Mouse (Mus musculus) limb, embryonic 13.5 days (tissue): Measurements from ENCODE around the gene Cyp4b1. TPM values are rescaled to one million over a fixed set of nuclear protein-coding genes. Genes with fewer than 3 reads are reported as not detected.
"Not testable (repeated sequence)": the region's sequence is repeated elsewhere in the genome, so short reads cannot be mapped to it uniquely, and the experiment has no call there.

ENCODE experiments used
- ATAC-seq: fragments of 200-750 bp; cut with Nextera tagmentation; 2 replicates; pipeline ENCODE4 v1.8.0; 2017; ENCODE audit warnings: low read depth, moderate number of reproducible peaks, moderate TSS enrichment; ENCODE audit not compliant: low FRiP score
- H3K27ac ChIP-seq: fragments of 300-500 bp; sonication (generic); 2 replicates; pipeline ENCODE4 v1.5.1; 2015; ENCODE audit warnings: inconsistent platforms, mild to moderate bottlenecking, moderate library complexity
- H3K27me3 ChIP-seq: fragments of 300-500 bp; sonication (generic); 2 replicates; pipeline ENCODE4 v1.6.1; 2015; ENCODE audit warnings: mild to moderate bottlenecking, inconsistent platforms
- H3K36me3 ChIP-seq: fragments of 300-500 bp; sonication (generic); 2 replicates; pipeline ENCODE4 v1.6.1; 2015; ENCODE audit warnings: inconsistent platforms, mild to moderate bottlenecking, moderate library complexity
- H3K4me1 ChIP-seq: fragments of 300-500 bp; sonication (generic); 2 replicates; pipeline ENCODE4 v1.6.1; 2015; ENCODE audit warnings: inconsistent platforms
- H3K4me2 ChIP-seq: fragments of 300-500 bp; sonication (generic); replicated peaks from 2 replicates; pipeline ENCODE4 v1.6.1; 2015; ENCODE audit warnings: inconsistent platforms, mild to moderate bottlenecking, moderate library complexity
- H3K4me3 ChIP-seq: fragments of 300-500 bp; sonication (generic); 2 replicates; pipeline ENCODE4 v1.5.1; 2015; ENCODE audit warnings: moderate library complexity, mild to moderate bottlenecking, inconsistent platforms
- H3K9ac ChIP-seq: fragments of 300-500 bp; sonication (generic); 2 replicates; pipeline ENCODE4 v1.6.1; 2015; ENCODE audit warnings: mild to moderate bottlenecking, inconsistent platforms
- H3K9me3 ChIP-seq: fragments of 300-500 bp; sonication (generic); 2 replicates; pipeline ENCODE4 v1.6.1; 2016; ENCODE audit warnings: inconsistent platforms
- WGBS: fragments of 180-500 bp; shearing (Covaris S2); methylation state at CpG from one replicate; pipeline ENCODE4 v1.1.7; 2015; 5-methylcytosine and 5-hydroxymethylcytosine counted together
- polyA plus RNA-seq: library from polyadenylated mRNA; unstranded; fragments of >200 nt; fragmentation: Nextera tagmentation; extraction: Ambion mirVana; gene quantifications from 2 replicates; pipeline ENCODE4 v1.2.1, GENCODE M21; 2015

The Cyp4b1 gene
- polyA plus RNA-seq, 1 experiment from 2014 or later = 0.08 TPM

DNA sequence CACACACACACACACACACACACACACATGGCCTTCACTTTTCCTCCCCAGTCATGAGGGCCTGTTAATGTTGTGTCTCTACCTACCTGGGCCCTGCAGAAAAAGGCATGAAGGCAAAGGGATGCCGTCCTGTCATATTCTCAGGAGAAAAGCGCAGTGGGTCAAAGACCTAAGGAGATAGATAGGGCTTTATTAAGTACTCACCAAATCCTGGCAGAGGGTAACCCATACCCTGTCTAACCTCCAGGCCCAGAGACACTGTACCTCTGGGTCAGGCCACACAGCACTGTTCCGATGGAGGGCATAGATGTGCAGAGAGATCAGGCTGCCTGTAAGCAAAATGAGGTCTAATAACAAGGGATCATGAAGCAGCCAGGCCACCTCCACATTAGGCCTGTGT is 22.0 kb downstream of the Cyp4b1 start:
- not testable (repeated sequence) for H3K4me1 ChIP-seq
- WGBS = 89% methylated on average over 3 of the region's 3 CpGs

DNA sequence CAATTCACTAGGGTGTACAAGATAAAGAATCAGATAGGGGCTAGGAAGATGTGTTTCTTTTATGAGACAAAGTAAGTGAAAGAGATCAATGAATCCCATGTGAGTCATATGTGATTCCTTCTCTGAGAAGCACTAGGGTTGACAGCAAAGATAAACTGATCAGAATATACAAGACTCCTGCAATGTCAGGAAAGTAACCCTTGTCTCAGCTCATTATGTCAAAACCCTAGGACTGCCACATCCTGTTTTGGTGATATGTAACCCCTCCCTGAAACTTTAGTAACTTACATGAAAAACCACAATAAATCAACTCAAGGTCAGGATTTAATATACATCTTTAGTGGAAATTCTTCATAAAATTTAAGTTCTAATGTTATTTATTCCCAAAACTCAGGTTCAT is 33.5 kb downstream of the Cyp4b1 start:
- no peaks in the 10 kb centered on the region for H3K27me3 ChIP-seq
- H3K4me1 ChIP-seq = no peaks in the 10 kb centered on the region
- ATAC-seq = no peak
- no peaks in the 10 kb centered on the region for H3K36me3 ChIP-seq
- no peak overlapping the region for H3K4me2 ChIP-seq
- H3K9me3 ChIP-seq = no peaks in the 10 kb centered on the region
- H3K9ac ChIP-seq = no peak overlapping the region
- H3K27ac ChIP-seq = no peak overlapping the region
- H3K4me3 ChIP-seq = no peak overlapping the region

More for the DNA sequence above, 22.0 kb downstream of the Cyp4b1 start:
- H3K36me3 ChIP-seq, H3K27ac ChIP-seq, H3K9ac ChIP-seq, H3K4me2 ChIP-seq, H3K9me3 ChIP-seq, H3K27me3 ChIP-seq, H3K4me3 ChIP-seq, ATAC-seq: not testable (repeated sequence)

DNA sequence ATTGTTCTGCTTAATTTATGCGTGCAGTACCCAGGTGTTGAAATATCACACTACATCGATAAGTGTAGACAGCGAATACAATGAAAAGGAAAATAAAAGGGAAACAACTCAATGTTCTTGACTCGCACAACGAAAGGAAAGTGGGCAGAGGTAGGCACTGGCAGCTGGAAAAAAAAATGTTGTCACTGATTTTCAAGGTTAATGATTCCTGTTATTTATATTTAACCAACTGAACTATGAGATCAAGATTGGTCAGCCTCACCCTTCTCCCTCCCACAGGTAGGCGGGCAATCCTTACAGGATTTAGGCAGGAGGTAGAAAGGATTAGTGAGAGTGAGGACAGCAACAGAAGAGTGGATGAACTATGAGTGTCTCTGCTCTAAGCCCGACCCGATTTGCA is 46.9 kb downstream of the Cyp4b1 start, which contains the start of gene Cyp4a32:
Cyp4a32 (plus strand) TSS at position 359 of the 400 bp plus-strand sequence.
- 89% methylated on average over 8 of the region's 8 CpGs for WGBS
- not testable (repeated sequence) for H3K27me3 ChIP-seq, ATAC-seq, H3K9ac ChIP-seq, H3K4me2 ChIP-seq, H3K27ac ChIP-seq, H3K9me3 ChIP-seq, H3K36me3 ChIP-seq, H3K4me3 ChIP-seq, H3K4me1 ChIP-seq

DNA sequence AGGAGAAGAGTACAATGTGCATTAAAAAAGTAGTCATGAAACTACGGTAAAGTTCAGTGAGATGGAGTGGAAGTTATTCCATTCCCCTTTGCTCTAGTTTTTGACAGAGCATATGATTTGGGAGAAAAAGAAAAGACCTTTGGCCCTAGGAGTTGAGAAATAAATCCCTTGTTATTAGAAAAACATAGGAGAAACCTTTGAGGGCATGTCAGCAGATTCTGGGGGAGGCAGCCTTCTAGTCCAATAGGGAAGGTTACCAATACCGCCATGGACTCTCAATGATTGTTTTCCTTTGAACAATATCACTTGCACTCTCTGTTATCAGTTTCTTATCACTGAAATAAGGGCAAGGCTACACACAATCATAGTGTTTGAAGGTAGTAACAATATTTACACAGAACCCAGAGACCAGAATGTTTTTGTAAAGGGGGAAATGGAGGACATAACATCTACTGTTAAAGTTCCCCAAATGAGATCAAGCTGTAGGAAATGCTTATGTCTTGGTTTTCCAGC is 50.6 kb downstream of the Cyp4b1 start:
- no peaks in the 10 kb centered on the region for H3K36me3 ChIP-seq
- no peak overlapping the region for H3K9ac ChIP-seq
- ATAC-seq = no peak
- no peaks in the 10 kb centered on the region for H3K4me1 ChIP-seq
- H3K9me3 ChIP-seq = no peaks in the 10 kb centered on the region
- H3K4me3 ChIP-seq = no peak overlapping the region
- WGBS = 93% methylated on average over 2 of the region's 2 CpGs
- no peak overlapping the region for H3K27ac ChIP-seq
- no peak overlapping the region for H3K4me2 ChIP-seq
- H3K27me3 ChIP-seq = no peaks in the 10 kb centered on the region

DNA sequence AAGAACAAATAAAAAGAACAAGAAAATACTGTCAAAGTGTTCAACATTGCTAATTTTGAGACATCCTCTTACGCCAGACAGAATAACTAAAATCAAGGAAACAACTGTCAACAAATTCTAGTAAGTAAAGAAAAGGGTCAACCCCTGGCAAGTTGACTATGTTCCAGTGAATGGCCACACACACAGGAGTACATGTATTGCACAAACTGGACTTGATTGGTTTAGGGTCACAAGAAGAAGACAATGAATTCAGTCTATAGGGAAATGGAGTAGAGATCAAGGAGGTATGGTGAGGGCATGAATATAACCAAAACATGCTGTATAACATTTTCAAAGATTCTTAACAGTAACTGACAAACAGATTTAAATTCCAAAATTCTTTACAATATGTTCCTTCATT is 51.2 kb downstream of the Cyp4b1 start:
- Histone ChIP-seq H3K27me3 (no peaks in the 10 kb centered on the region), H3K9ac (no peak overlapping the region), H3K4me1 (no peaks in the 10 kb centered on the region), H3K4me2 (no peak overlapping the region), H3K27ac (no peak overlapping the region), H3K4me3 (no peak overlapping the region), H3K9me3 (no peaks in the 10 kb centered on the region), H3K36me3 (no peaks in the 10 kb centered on the region)
- 81% methylated on average over 1 of the region's 1 CpGs for WGBS
- ATAC-seq = no peak

DNA sequence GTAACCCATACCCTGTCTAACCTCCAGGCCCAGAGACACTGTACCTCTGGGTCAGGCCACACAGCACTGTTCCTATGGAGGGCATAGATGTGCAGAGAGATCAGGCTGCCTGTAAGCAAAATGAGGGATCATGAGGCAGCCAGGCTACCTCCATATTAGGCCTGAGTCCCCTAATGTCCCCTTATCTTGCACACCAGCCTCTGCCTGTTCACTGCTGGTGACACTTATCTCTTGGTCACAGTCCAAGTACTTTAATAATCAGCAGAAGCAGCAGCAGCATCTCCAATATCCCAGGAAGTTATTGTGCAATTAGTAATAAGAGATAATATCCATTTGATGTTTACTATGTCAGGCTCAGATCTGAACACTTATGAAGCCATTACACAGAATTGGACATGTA is 64.5 kb downstream of the Cyp4b1 start:
- H3K4me1 ChIP-seq = no peaks in the 10 kb centered on the region
- H3K27ac ChIP-seq = no peak overlapping the region
- no peak overlapping the region for H3K4me2 ChIP-seq
- no peaks in the 10 kb centered on the region for H3K36me3 ChIP-seq
- H3K27me3 ChIP-seq = no peaks in the 10 kb centered on the region
- no peaks in the 10 kb centered on the region for H3K9me3 ChIP-seq
- H3K9ac ChIP-seq = no peak overlapping the region
- no peak for ATAC-seq
- no peak overlapping the region for H3K4me3 ChIP-seq

DNA sequence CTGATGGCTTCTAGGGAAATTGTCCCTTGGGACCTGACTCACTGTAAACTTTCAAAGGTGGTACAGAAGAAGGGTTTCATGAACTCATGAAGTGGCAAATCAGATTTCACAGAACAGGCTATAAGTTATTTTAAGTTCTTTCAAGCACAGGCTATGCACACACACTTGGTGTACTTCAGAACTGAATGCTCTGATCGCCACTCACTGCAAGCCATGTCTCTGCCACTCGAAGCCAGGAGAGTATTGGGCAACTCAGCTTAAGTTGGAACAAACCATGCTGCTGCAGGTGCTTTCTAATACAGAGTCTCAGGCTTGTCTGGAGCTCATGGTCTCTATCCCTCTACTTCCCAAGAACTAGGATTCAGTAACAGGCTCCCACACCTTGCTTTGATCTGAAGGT is 71.7 kb downstream of the Cyp4b1 start:
- Histone ChIP-seq H3K36me3 (no peaks in the 10 kb centered on the region), H3K27ac (no peak overlapping the region), H3K27me3 (no peaks in the 10 kb centered on the region), H3K9ac (no peak overlapping the region), H3K4me2 (no peak overlapping the region), H3K4me3 (no peak overlapping the region), H3K9me3 (no peaks in the 10 kb centered on the region), H3K4me1 (no peaks in the 10 kb centered on the region)
- 74% methylated on average over 2 of the region's 2 CpGs for WGBS
- no peak for ATAC-seq

DNA sequence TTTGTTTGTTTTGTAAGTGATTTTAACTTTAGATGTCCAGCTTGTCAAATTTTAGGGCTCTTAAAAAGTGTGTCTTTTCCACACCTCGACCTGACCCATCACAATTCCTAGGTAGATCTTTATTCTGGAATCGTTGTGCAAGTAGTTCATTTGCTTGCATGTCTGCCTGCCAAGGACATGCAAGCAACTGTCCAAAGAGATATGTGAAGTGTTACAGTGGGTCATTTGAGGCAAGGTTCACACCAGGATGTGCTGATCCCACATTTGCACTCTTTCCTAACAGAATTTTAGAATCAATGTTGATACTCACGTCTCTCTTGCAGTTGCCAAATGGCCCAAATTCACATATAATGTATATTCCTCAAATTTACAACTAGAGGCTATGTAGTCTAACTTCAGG is 72.3 kb downstream of the Cyp4b1 start:
- no peak for ATAC-seq
- H3K4me1 ChIP-seq = no peaks in the 10 kb centered on the region
- WGBS = 79% methylated on average over 3 of the region's 3 CpGs
- H3K36me3 ChIP-seq = no peaks in the 10 kb centered on the region
- H3K4me2 ChIP-seq = no peak overlapping the region
- H3K4me3 ChIP-seq = no peak overlapping the region
- H3K9ac ChIP-seq = no peak overlapping the region
- H3K27ac ChIP-seq = no peak overlapping the region
- no peaks in the 10 kb centered on the region for H3K27me3 ChIP-seq
- no peaks in the 10 kb centered on the region for H3K9me3 ChIP-seq

Other genes starting within 250 kb of the Cyp4b1 start
- not detected in 2 replicates for gene Cyp4a12b, start 236.1 kb downstream of the Cyp4b1 start, polyA plus RNA-seq
- gene Cyp4a30b, start 195.1 kb downstream of the Cyp4b1 start, polyA plus RNA-seq = not detected in 2 replicates
- gene Cyp4a14, start 151.6 kb downstream of the Cyp4b1 start, polyA plus RNA-seq = not detected in 2 replicates
- not detected in 2 replicates for gene Cyp4a10, start 129.5 kb downstream of the Cyp4b1 start, polyA plus RNA-seq
- gene Cyp4a31, start 84.1 kb downstream of the Cyp4b1 start, polyA plus RNA-seq = not detected in 2 replicates
- gene Cyp4a32, start 46.8 kb downstream of the Cyp4b1 start, polyA plus RNA-seq = not detected in 2 replicates
- gene Efcab14, start 90.0 kb upstream of the Cyp4b1 start, polyA plus RNA-seq = 31.6 and 32.1 TPM in 2 replicates
- 0.31 and 0.50 TPM in 2 replicates for gene Tex38, start 133.3 kb upstream of the Cyp4b1 start, polyA plus RNA-seq
- 60.5 and 60.8 TPM in 2 replicates for gene Atpaf1, start 137.1 kb upstream of the Cyp4b1 start, polyA plus RNA-seq
- 12.6 and 14.4 TPM in 2 replicates for gene Mob3c, start 180.4 kb upstream of the Cyp4b1 start, polyA plus RNA-seq
- gene Mknk1, start 191.5 kb upstream of the Cyp4b1 start, polyA plus RNA-seq = 29.6 and 32.9 TPM in 2 replicates
- gene Kncn, start 236.7 kb upstream of the Cyp4b1 start, polyA plus RNA-seq = not detected in 2 replicates
- gene 6430628N08Rik, start 242.9 kb upstream of the Cyp4b1 start, polyA plus RNA-seq = not detected in 2 replicates